23 mouse cellular contexts compared by ENCODE assay signal in genomic region chr1:35862661-35863060, GRCm38 (mm10).
"Had no signal": no experiment of that assay in that cellular context is flagged by ENCODE, and none has a peak within 500 bp of the region (broad histone marks: within the 10 kb centered on the region; RNA-seq: fewer than 3 reads in every experiment).

No protein-coding gene starts in this region.

- DNase-seq: kidney, postnatal 25 days; layer of hippocampus, adult 9-11 months; left cerebral cortex, postnatal 4 days; liver, postnatal 0 days; right cerebral cortex, adult 18-20 months; right cerebral cortex, postnatal 14 days; right cerebral cortex, postnatal 4 days; thymus, adult 2 months; thymus, postnatal 36 days had no signal

- H3K4me1 ChIP-seq: limb, embryonic 15.5 days; lung, embryonic 15.5 days; midbrain, embryonic 12.5 days; midbrain, embryonic 15.5 days; neural tube, embryonic 12.5 days; neural tube, embryonic 15.5 days had no signal

- ATAC-seq: intestine, postnatal 0 days; liver, postnatal 0 days; midbrain, embryonic 15.5 days had no signal

- H3K36me3 ChIP-seq: limb, embryonic 12.5 days; limb, embryonic 15.5 days; lung, embryonic 15.5 days; midbrain, embryonic 12.5 days; midbrain, embryonic 15.5 days; neural tube, embryonic 12.5 days; neural tube, embryonic 15.5 days had no signal

- H3K9ac ChIP-seq: limb, embryonic 12.5 days; limb, embryonic 15.5 days; liver, embryonic 14.5 days; liver, postnatal 0 days; lung, embryonic 15.5 days; midbrain, embryonic 12.5 days; midbrain, embryonic 15.5 days; neural tube, embryonic 12.5 days; neural tube, embryonic 15.5 days had no signal

- H3K27me3 ChIP-seq: limb, embryonic 12.5 days; limb, embryonic 15.5 days; lung, embryonic 15.5 days; megakaryocyte, embryonic 14.5 days; midbrain, embryonic 12.5 days; midbrain, embryonic 15.5 days; neural tube, embryonic 12.5 days; neural tube, embryonic 15.5 days had no signal

- H3K4me3 ChIP-seq: layer of hippocampus, adult 2 months; limb, embryonic 12.5 days; limb, embryonic 15.5 days; lung, embryonic 15.5 days; megakaryocyte, embryonic 14.5 days; midbrain, embryonic 12.5 days; midbrain, embryonic 15.5 days; neural tube, embryonic 12.5 days; neural tube, embryonic 15.5 days had no signal

- H3K27ac ChIP-seq: kidney, postnatal 0 days; layer of hippocampus, adult 2 months; limb, embryonic 12.5 days; limb, embryonic 15.5 days; liver, embryonic 14.5 days; lung, embryonic 15.5 days; midbrain, embryonic 12.5 days; midbrain, embryonic 15.5 days; neural tube, embryonic 12.5 days; neural tube, embryonic 15.5 days; stomach, postnatal 0 days had no signal

- H3K9me3 ChIP-seq: limb, embryonic 12.5 days; limb, embryonic 15.5 days; lung, embryonic 15.5 days; midbrain, embryonic 12.5 days; midbrain, embryonic 15.5 days; neural tube, embryonic 12.5 days; neural tube, embryonic 15.5 days had no signal

- H3K4me2 ChIP-seq: limb, embryonic 12.5 days; limb, embryonic 15.5 days; liver, embryonic 11.5 days; lung, embryonic 15.5 days; midbrain, embryonic 12.5 days; midbrain, embryonic 15.5 days; neural tube, embryonic 12.5 days; neural tube, embryonic 15.5 days had no signal
